Mouse (Mus musculus): ENCODE measurements around the gene Agpat4.

DNA sequence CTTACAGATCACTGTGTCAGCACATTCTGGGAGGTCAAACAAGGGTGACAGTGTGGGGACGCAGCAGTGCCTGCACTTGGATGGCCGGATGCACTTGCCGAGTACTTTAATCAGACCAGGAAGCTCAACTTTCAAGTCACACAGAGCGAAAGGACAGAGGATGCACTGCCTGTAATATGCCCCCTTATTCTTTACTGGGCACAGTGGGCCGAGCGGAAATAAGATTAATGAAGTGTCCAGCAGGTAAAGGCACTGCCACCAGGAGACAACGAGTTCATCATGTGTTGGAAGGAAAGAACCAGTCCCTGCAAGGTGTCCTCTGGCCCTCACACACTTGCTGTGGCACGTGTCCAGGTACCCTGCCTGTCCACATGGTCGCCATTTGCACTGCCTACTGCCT, 105.6 kb downstream of the Agpat4 start:
- TF ChIP-seq CTCF (IDR thresholded peaks at IDR 0.05; ENCODE audit: low read depth, low read length) (no peak), POLR2A (IDR thresholded peaks at IDR 0.05; ENCODE audit: borderline replicate concordance, low read depth, low read length) (no peak)
